Mouse (Mus musculus): Measurements from ENCODE around the gene M1ap.

The M1ap gene

GRCm38 (mm10) chr6:83077630-83078323 lies 131.1 kb downstream of the M1ap start, which contains the start of gene Pcgf1:
Pcgf1 (plus strand) TSS chr6:83077869.
- peak; percentile 70 for DNase-seq (ENCODE audit: low spot score)

- peak; percentile 99 for DNase-seq (ENCODE audit: low spot score)
Measured at GRCm38 (mm10) chr6:83078324-83078858, 131.7 kb downstream of the M1ap start.

All from adipocyte (in vitro differentiated cells).